Mouse (Mus musculus) liver, embryonic 14.5 days (tissue): ENCODE measurements at regions not wholly inside any gene's neighbourhood (a gene's known extent, or its start where the extent isn't known, plus 50 kb on each side); places are given as distances from the start of the nearest gene placed in this dataset.

Experiments used
- ATAC-seq: fragments of 200-750 bp; cut with Nextera tagmentation; 2 replicates; pipeline ENCODE4 v1.8.0; 2017; ENCODE audit warnings: moderate number of reproducible peaks, mild to moderate bottlenecking, moderate library complexity; ENCODE audit not compliant: insufficient read depth
- DNase-seq, 3 experiments: peaks; one replicate each; pipeline ENCODE4 v3.0.0-alpha.2; 2012 to 2013; ENCODE audit warnings: low read depth in 3 of 3, low spot score in 3 of 3
- H3K27ac ChIP-seq: fragments of 300-500 bp; sonication (generic); 2 replicates; pipeline ENCODE4 v1.5.1; 2014; ENCODE audit warnings: moderate library complexity, mild to moderate bottlenecking, control low read depth, inconsistent platforms
- H3K27me3 ChIP-seq: fragments of 300-500 bp; sonication (generic); 2 replicates; pipeline ENCODE4 v1.6.1; 2014; ENCODE audit warnings: mild to moderate bottlenecking, low read length, moderate library complexity; ENCODE audit not compliant: control insufficient read depth, insufficient read depth
- H3K36me3 ChIP-seq: fragments of 300-500 bp; sonication (generic); replicated peaks from 2 replicates; pipeline ENCODE4 v1.6.1; 2014; ENCODE audit warnings: low read depth; ENCODE audit not compliant: control insufficient read depth, insufficient read depth
- H3K4me1 ChIP-seq, 2 experiments: fragments of 200-500 bp in 1 of 2; fragments of 300-500 bp in 1 of 2; sonication (generic) in 1 of 2; replicated peaks; 2 replicates each; pipeline ENCODE4 v1.6.1; 2012 to 2014; ENCODE audit warnings: antibody characterized with exemption in 1 of 2, inconsistent platforms in 1 of 2, low read length in 1 of 2; ENCODE audit not compliant: control insufficient read depth in 2 of 2, insufficient read depth in 2 of 2
- H3K4me2 ChIP-seq: fragments of 300-500 bp; sonication (generic); 2 replicates; pipeline ENCODE4 v1.6.1; 2014; ENCODE audit warnings: low read depth, mild to moderate bottlenecking, control low read depth, moderate library complexity
- H3K4me3 ChIP-seq, 2 experiments: fragments of 200-500 bp in 1 of 2; fragments of 300-500 bp in 1 of 2; sonication (generic) in 1 of 2; 2 replicates each; pipeline ENCODE4 v1.5.1; 2012 to 2014; ENCODE audit warnings: low read depth in 2 of 2, low read length in 2 of 2, mild to moderate bottlenecking in 2 of 2, control low read depth in 1 of 2, inconsistent platforms in 1 of 2, moderate library complexity in 1 of 2; ENCODE audit not compliant: insufficient read depth in 1 of 2
- H3K9ac ChIP-seq: fragments of 300-500 bp; sonication (generic); replicated peaks from 2 replicates; pipeline ENCODE4 v1.6.1; 2014; ENCODE audit warnings: mild to moderate bottlenecking, control low read depth, moderate library complexity
- H3K9me3 ChIP-seq: fragments of 300-500 bp; sonication (generic); 2 replicates; pipeline ENCODE4 v1.6.1; 2016; ENCODE audit warnings: low read length, mixed read lengths; ENCODE audit not compliant: control insufficient read depth
- CTCF ChIP-seq: IDR thresholded peaks from 2 replicates; pipeline ENCODE4 v1.5.1; 2016; ENCODE audit warnings: antibody characterized with exemption, low read depth, control low read depth
- EP300 ChIP-seq: IDR thresholded peaks from 2 replicates; pipeline ENCODE4 v1.6.1; 2016; ENCODE audit warnings: antibody characterized with exemption, low read depth
- WGBS: fragments of 180-500 bp; shearing (Covaris S2); extraction: QIAGEN DNeasy Blood & Tissue Kit; methylation state at CpG from one replicate; pipeline ENCODE4 v1.1.7; 2014; ENCODE audit not compliant: insufficient replicate concordance; 5-methylcytosine and 5-hydroxymethylcytosine counted together

- ATAC-seq (no peak), DNase-seq (no peak)
- Histone ChIP-seq H3K27ac (no peak overlapping the region), H3K36me3 (no peaks in the 10 kb centered on the region), H3K9me3 (no peaks in the 10 kb centered on the region), H3K27me3 (no peaks in the 10 kb centered on the region; the same call in 1 of the 2 replicates), H3K4me3 (no peak overlapping the region), H3K4me2 (no peak overlapping the region), H3K4me1 (peaks cover 21 to 22% of the 10 kb centered on the region in 2 experiments), H3K9ac (no peak overlapping the region)
- no peak for TF ChIP-seq CTCF
- no peak for TF ChIP-seq EP300
- 57% methylated on average over 6 of the region's 6 CpGs for WGBS
These were observed 184.1 kb upstream of the Veph1 start for GRCm38 (mm10) chr3:66480718-66481117.

GRCm38 (mm10) chr3:66479266-66479665, 182.6 kb upstream of the Veph1 start:
- Histone ChIP-seq H3K36me3 (no peaks in the 10 kb centered on the region), H3K27me3 (no peaks in the 10 kb centered on the region; the same call in 1 of the 2 replicates)
- WGBS: 73% methylated on average over 4 of the region's 4 CpGs

GRCm38 (mm10) chr3:66466321-66466720, 169.7 kb upstream of the Veph1 start:
- 65% methylated on average over 5 of the region's 5 CpGs for WGBS
- Histone ChIP-seq H3K4me2 (no peak overlapping the region), H3K9ac (no peak overlapping the region), H3K4me3 (no peak overlapping the region), H3K36me3 (no peaks in the 10 kb centered on the region), H3K9me3 (no peaks in the 10 kb centered on the region), H3K27me3 (no peaks in the 10 kb centered on the region), H3K27ac (no peak overlapping the region), H3K4me1 (no peaks in the 10 kb centered on the region)
- no peak for TF ChIP-seq CTCF
- TF ChIP-seq EP300: no peak
- DNase-seq (no peak), ATAC-seq (no peak)

More at GRCm38 (mm10) chr3:66479266-66479665, 182.6 kb upstream of the Veph1 start:
- no peak for DNase-seq
- no peak for ATAC-seq
- Histone ChIP-seq H3K4me2 (no peak overlapping the region), H3K27ac (no peak overlapping the region), H3K9me3 (no peaks in the 10 kb centered on the region), H3K4me1 (peaks cover 8 to 9% of the 10 kb centered on the region in 2 experiments), H3K4me3 (no peak overlapping the region), H3K9ac (no peak overlapping the region)
- TF ChIP-seq EP300: no peak
- no peak for TF ChIP-seq CTCF

- no peak for DNase-seq
- Histone ChIP-seq H3K9ac (no peak overlapping the region), H3K4me3 (no peak overlapping the region), H3K27me3 (no peaks in the 10 kb centered on the region), H3K27ac (no peak overlapping the region), H3K9me3 (no peaks in the 10 kb centered on the region), H3K4me1 (no peaks in the 10 kb centered on the region), H3K36me3 (no peaks in the 10 kb centered on the region), H3K4me2 (no peak overlapping the region)
- ATAC-seq: no peak
- TF ChIP-seq EP300 (no peak), CTCF (no peak)
- WGBS: 82% methylated on average over 1 of the region's 1 CpGs
These were observed 168.7 kb upstream of the Veph1 start for GRCm38 (mm10) chr3:66465371-66465770.

- Histone ChIP-seq H3K4me2 (no peak overlapping the region), H3K27me3 (no peaks in the 10 kb centered on the region)
These were observed 165.7 kb upstream of the Veph1 start for GRCm38 (mm10) chr3:66462341-66462740.

More at GRCm38 (mm10) chr3:66462341-66462740, 165.7 kb upstream of the Veph1 start:
- Histone ChIP-seq H3K9me3 (no peaks in the 10 kb centered on the region), H3K36me3 (no peaks in the 10 kb centered on the region), H3K4me3 (no peak overlapping the region), H3K4me1 (no peaks in the 10 kb centered on the region), H3K27ac (no peak overlapping the region), H3K9ac (no peak overlapping the region)
- DNase-seq (no peak), ATAC-seq (no peak)
- no peak for TF ChIP-seq CTCF
- no peak for TF ChIP-seq EP300
- WGBS: 76% methylated on average over 1 of the region's 1 CpGs
